Mouse (Mus musculus) neural tube, embryonic 12.5 days (tissue): ENCODE measurements at regions not wholly inside any gene's neighbourhood (a gene's known extent, or its start where the extent isn't known, plus 50 kb on each side); places are given as distances from the start of the nearest gene placed in this dataset.

Experiments
- ATAC-seq: fragments of 200-750 bp; cut with Nextera tagmentation; 2 replicates; pipeline ENCODE4 v1.8.0; 2017; ENCODE audit warnings: low read depth, mild to moderate bottlenecking, moderate TSS enrichment, moderate library complexity; ENCODE audit not compliant: low FRiP score
- H3K27ac ChIP-seq: fragments of 300-500 bp; sonication (generic); 2 replicates; pipeline ENCODE4 v1.5.1; 2016
- H3K27me3 ChIP-seq: fragments of 300-500 bp; sonication (generic); replicated peaks from 2 replicates; pipeline ENCODE4 v1.6.1; 2016; ENCODE audit warnings: mild to moderate bottlenecking
- H3K36me3 ChIP-seq: fragments of 300-500 bp; sonication (generic); 2 replicates; pipeline ENCODE4 v1.6.1; 2016; ENCODE audit warnings: mild to moderate bottlenecking
- H3K4me1 ChIP-seq: fragments of 300-500 bp; sonication (generic); 2 replicates; pipeline ENCODE4 v1.6.1; 2016
- H3K4me2 ChIP-seq: fragments of 300-500 bp; sonication (generic); replicated peaks from 2 replicates; pipeline ENCODE4 v1.6.1; 2016; ENCODE audit warnings: mild to moderate bottlenecking
- H3K4me3 ChIP-seq: fragments of 300-500 bp; sonication (generic); 2 replicates; pipeline ENCODE4 v1.5.1; 2016
- H3K9ac ChIP-seq: fragments of 300-500 bp; sonication (generic); 2 replicates; pipeline ENCODE4 v1.6.1; 2016; ENCODE audit warnings: mild to moderate bottlenecking
- H3K9me3 ChIP-seq: fragments of 300-500 bp; sonication (generic); 2 replicates; pipeline ENCODE4 v1.6.1; 2016; ENCODE audit warnings: mild to moderate bottlenecking
- WGBS: fragments of 180-500 bp; shearing (Covaris S2); methylation state at CpG from one replicate; pipeline ENCODE4 v1.1.7; 2016; 5-methylcytosine and 5-hydroxymethylcytosine counted together

DNA sequence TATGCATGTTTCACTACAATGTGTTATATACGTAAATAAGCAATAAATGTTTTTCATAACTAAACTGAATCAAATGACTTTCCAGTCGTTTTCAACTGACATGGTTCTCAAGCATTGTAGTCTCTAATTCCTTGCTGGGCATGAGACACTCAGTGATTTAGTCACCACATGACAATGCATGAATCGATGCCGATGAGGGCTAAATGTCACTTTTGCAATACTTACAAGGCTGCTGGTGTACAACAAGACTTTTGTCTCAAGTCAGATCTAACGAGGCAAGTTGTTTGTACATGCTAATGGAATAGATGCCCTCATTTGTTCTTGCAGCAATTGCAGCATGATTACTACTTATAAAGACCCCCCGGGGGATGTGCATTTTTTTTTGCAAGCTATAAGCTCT, 120.2 kb upstream of the Ifne start:
- H3K36me3 ChIP-seq, result no peaks in the 10 kb centered on the region
- H3K4me3 ChIP-seq, result no peak overlapping the region
- no peak overlapping the region for H3K4me2 ChIP-seq
- no peak for ATAC-seq
- H3K9ac ChIP-seq, result no peak overlapping the region
- no peaks in the 10 kb centered on the region for H3K27me3 ChIP-seq
- H3K9me3 ChIP-seq, result no peaks in the 10 kb centered on the region
- 82% methylated on average over 6 of the region's 6 CpGs for WGBS
- no peaks in the 10 kb centered on the region for H3K4me1 ChIP-seq
- H3K27ac ChIP-seq, result no peak overlapping the region

GRCm38 (mm10) chr4:88998286-88998685, 118.3 kb upstream of the Ifne start:
- no peak for ATAC-seq
- Histone ChIP-seq H3K27ac (no peak overlapping the region), H3K4me2 (no peak overlapping the region), H3K9ac (no peak overlapping the region), H3K27me3 (no peaks in the 10 kb centered on the region), H3K4me3 (no peak overlapping the region), H3K4me1 (no peaks in the 10 kb centered on the region), H3K36me3 (no peaks in the 10 kb centered on the region), H3K9me3 (no peaks in the 10 kb centered on the region)
- WGBS, result 83% methylated on average over 5 of the region's 5 CpGs

GRCm38 (mm10) chr4:88995129-88995919, 115.3 kb upstream of the Ifne start:
- 85% methylated on average over 5 of the region's 5 CpGs for WGBS
- no peak for ATAC-seq
- Histone ChIP-seq H3K9ac (no peak overlapping the region), H3K36me3 (no peaks in the 10 kb centered on the region), H3K4me1 (no peaks in the 10 kb centered on the region), H3K4me2 (no peak overlapping the region), H3K4me3 (no peak overlapping the region), H3K9me3 (no peaks in the 10 kb centered on the region), H3K27me3 (no peaks in the 10 kb centered on the region), H3K27ac (no peak overlapping the region)

DNA sequence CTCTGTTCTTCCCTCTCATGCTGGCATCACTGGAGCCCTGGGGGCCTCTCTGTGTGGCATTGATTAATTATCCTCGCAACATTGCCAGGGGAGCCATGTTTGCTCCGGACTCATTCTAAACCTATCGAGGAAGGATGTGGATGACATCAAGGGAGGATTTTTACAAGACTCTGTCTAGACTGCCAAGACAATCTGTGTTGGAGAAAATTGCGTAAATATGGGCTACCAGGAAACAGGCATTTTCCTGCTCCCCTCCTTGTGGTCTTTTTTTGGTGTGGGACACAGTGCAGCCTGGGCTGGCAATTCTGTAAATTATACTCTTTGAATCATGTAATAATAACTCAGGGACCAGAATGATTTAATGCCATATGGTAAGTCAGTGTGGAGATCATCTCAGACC, 114.5 kb upstream of the Ifne start:
- Histone ChIP-seq H3K27me3 (no peaks in the 10 kb centered on the region), H3K27ac (no peak overlapping the region), H3K9ac (no peak overlapping the region), H3K9me3 (no peaks in the 10 kb centered on the region), H3K4me2 (no peak overlapping the region), H3K4me1 (no peaks in the 10 kb centered on the region), H3K4me3 (no peak overlapping the region), H3K36me3 (no peaks in the 10 kb centered on the region)
- no peak for ATAC-seq
- 66% methylated on average over 4 of the region's 4 CpGs for WGBS

DNA sequence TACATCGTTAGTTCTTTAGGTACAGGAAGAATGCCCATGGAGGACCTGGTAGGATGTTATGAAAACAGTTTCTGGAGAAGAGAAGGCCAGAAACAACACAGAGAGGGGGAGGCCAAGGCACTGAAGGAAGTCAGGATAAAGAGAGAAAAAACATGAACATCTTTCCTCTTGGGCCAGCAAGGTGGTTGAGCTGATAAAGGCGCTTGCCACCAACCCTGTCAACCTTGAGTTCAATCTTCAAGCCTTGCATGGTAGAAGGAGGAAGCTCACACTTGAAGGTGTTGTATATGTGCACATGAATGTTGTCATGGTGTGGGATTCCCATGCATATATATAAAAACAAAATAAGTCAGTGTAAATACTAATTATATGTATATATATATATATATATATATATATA, 112.5 kb upstream of the Ifne start:
- Histone ChIP-seq H3K36me3 (no peaks in the 10 kb centered on the region), H3K9ac (no peak overlapping the region), H3K27me3 (no peaks in the 10 kb centered on the region), H3K4me3 (no peak overlapping the region), H3K4me1 (no peaks in the 10 kb centered on the region), H3K27ac (no peak overlapping the region), H3K4me2 (no peak overlapping the region), H3K9me3 (no peaks in the 10 kb centered on the region)
- no peak for ATAC-seq
- WGBS, result 93% methylated on average over 2 of the region's 2 CpGs

GRCm38 (mm10) chr4:88988363-88988762, 108.4 kb upstream of the Ifne start:
- Histone ChIP-seq H3K36me3 (no peaks in the 10 kb centered on the region), H3K4me2 (no peak overlapping the region), H3K27ac (no peak overlapping the region), H3K4me1 (no peaks in the 10 kb centered on the region), H3K9ac (no peak overlapping the region), H3K27me3 (no peaks in the 10 kb centered on the region), H3K9me3 (no peaks in the 10 kb centered on the region), H3K4me3 (no peak overlapping the region)
- 47% methylated on average over 4 of the region's 4 CpGs for WGBS
- no peak for ATAC-seq

GRCm38 (mm10) chr4:88987103-88987502, 107.1 kb upstream of the Ifne start:
- no peak overlapping the region for H3K27ac ChIP-seq
- H3K9me3 ChIP-seq, result no peaks in the 10 kb centered on the region
- no peak overlapping the region for H3K4me2 ChIP-seq
- ATAC-seq, result no peak
- H3K4me3 ChIP-seq, result no peak overlapping the region
- H3K36me3 ChIP-seq, result no peaks in the 10 kb centered on the region
- H3K27me3 ChIP-seq, result no peaks in the 10 kb centered on the region
- WGBS, result 50% methylated on average over 1 of the region's 1 CpGs
- H3K9ac ChIP-seq, result no peak overlapping the region
- H3K4me1 ChIP-seq, result no peaks in the 10 kb centered on the region

GRCm38 (mm10) chr4:88982457-88982856, 102.5 kb upstream of the Ifne start:
- Histone ChIP-seq H3K4me1 (no peaks in the 10 kb centered on the region), H3K27ac (no peak overlapping the region), H3K4me2 (no peak overlapping the region), H3K9ac (no peak overlapping the region), H3K4me3 (no peak overlapping the region), H3K27me3 (no peaks in the 10 kb centered on the region), H3K36me3 (no peaks in the 10 kb centered on the region), H3K9me3 (no peaks in the 10 kb centered on the region)
- no peak for ATAC-seq
- 88% methylated on average over 3 of the region's 3 CpGs for WGBS

- WGBS, result 83% methylated on average over 3 of the region's 3 CpGs
- H3K27ac ChIP-seq, result no peak overlapping the region
- no peak overlapping the region for H3K4me2 ChIP-seq
- H3K36me3 ChIP-seq, result no peaks in the 10 kb centered on the region
- H3K4me3 ChIP-seq, result no peak overlapping the region
- no peak overlapping the region for H3K9ac ChIP-seq
- no peaks in the 10 kb centered on the region for H3K27me3 ChIP-seq
- no peaks in the 10 kb centered on the region for H3K9me3 ChIP-seq
- H3K4me1 ChIP-seq, result no peaks in the 10 kb centered on the region
- no peak for ATAC-seq
These were observed 97.3 kb upstream of the Ifne start for GRCm38 (mm10) chr4:88977099-88977888.

GRCm38 (mm10) chr4:88974535-88974934, 94.5 kb upstream of the Ifne start:
- no peak overlapping the region for H3K4me2 ChIP-seq
- no peaks in the 10 kb centered on the region for H3K4me1 ChIP-seq
- no peak for ATAC-seq
- H3K27me3 ChIP-seq, result no peaks in the 10 kb centered on the region
- H3K27ac ChIP-seq, result no peak overlapping the region
- no peak overlapping the region for H3K9ac ChIP-seq
- WGBS, result 93% methylated on average over 2 of the region's 2 CpGs
- H3K9me3 ChIP-seq, result no peaks in the 10 kb centered on the region
- H3K36me3 ChIP-seq, result no peaks in the 10 kb centered on the region
- H3K4me3 ChIP-seq, result no peak overlapping the region

DNA sequence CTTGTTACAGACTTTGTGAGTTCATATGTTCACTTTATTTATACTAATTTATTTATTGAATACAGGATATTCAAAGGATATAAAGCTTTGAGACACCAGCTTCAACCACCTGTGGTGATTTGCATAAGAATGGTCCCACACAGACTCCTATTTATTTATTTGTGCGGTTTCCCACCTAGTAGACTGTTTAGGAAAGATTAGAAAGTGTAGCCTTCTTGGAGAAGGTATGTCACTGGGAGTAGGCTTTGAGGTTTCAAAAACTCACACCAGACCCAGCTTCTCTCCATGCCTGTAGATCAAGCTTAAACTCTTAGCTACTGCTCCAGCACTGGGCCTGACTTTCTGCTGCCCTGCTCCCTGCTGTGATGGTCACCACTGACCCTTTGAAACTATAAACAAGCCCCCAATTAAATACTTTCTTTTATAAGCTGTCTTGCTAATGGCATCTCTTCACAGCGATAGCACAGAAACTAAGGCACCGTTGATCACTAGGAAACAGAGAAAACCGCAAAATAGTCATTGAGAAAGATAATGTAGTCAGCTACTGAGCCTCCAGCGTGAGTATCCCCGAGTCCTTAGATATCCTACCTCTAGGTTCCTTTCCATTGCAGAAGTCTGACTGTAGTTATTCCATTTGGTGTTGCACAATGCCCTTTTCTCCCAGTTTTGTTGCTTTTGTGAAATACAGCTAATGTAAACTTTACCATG, 89.3 kb upstream of the Ifne start:
- no peak for ATAC-seq
- WGBS, result 37% methylated on average over 6 of the region's 6 CpGs

DNA sequence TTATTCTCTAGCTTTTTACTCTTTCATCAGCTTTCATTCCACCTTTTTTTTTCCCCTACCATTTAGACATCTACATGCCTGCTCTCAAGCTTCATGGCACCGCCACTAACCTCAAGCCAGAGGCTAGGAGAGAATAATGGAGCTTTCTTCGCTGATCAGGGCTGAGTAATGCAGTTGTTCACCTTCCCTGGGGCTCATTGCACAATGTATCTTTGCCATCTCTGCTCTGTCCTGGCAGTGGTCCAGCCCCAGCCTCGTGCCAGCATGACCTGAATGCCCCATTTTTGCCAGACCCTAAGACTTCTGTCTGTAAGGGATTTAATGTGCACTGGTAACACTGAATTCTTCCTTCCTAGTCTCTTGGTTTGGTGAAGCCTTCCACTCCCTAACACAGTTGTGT, 79.6 kb upstream of the Ifne start:
- Histone ChIP-seq H3K4me1 (no peaks in the 10 kb centered on the region), H3K9ac (no peak overlapping the region), H3K27me3 (no peaks in the 10 kb centered on the region), H3K9me3 (no peaks in the 10 kb centered on the region), H3K36me3 (no peaks in the 10 kb centered on the region), H3K27ac (no peak overlapping the region), H3K4me2 (no peak overlapping the region), H3K4me3 (no peak overlapping the region)
- no peak for ATAC-seq
- WGBS, result 60% methylated on average over 3 of the region's 3 CpGs

More for the DNA sequence above, 89.3 kb upstream of the Ifne start:
- Histone ChIP-seq H3K36me3 (no peaks in the 10 kb centered on the region), H3K4me3 (no peak overlapping the region), H3K9me3 (no peaks in the 10 kb centered on the region), H3K9ac (no peak overlapping the region), H3K27ac (no peak overlapping the region), H3K4me2 (no peak overlapping the region), H3K4me1 (no peaks in the 10 kb centered on the region), H3K27me3 (no peaks in the 10 kb centered on the region)
